Mouse (Mus musculus) thymus, adult 2 months (tissue): ENCODE results near the gene Bmp6.

ENCODE experiments used
- CTCF ChIP-seq: fragments of 200-500 bp; IDR thresholded peaks from 2 replicates; pipeline ENCODE4 v1.5.1; 2012; ENCODE audit warnings: mild to moderate bottlenecking, control low read depth, low read length, moderate library complexity, borderline replicate concordance; ENCODE audit not compliant: control insufficient read depth, poor library complexity, insufficient read depth; ENCODE audit errors: extremely low read depth
- POLR2A ChIP-seq: fragments of 200-500 bp; IDR thresholded peaks from 2 replicates; pipeline ENCODE4 v1.6.1; 2012; ENCODE audit warnings: mild to moderate bottlenecking, low read length, control low read depth, moderate library complexity; ENCODE audit not compliant: control insufficient read depth, poor library complexity, insufficient read depth; ENCODE audit errors: extremely low read depth

GRCm38 (mm10) chr13:38408636-38409035, 63.7 kb downstream of the Bmp6 start:
- TF ChIP-seq POLR2A (no peak), CTCF (no peak)
